Mouse (Mus musculus) 3134 (cell line): ENCODE data around the gene Mcfd2.
A peak's percentile ranks its signal among the peaks of the same experiment; 100 is the strongest.

Source experiments
- DNase-seq: peaks from one replicate; pipeline ENCODE4 v3.0.0-alpha.2; 2011; ENCODE audit warnings: low spot score; ENCODE audit not compliant: insufficient read length; ENCODE audit errors: extremely low read depth

Mcfd2 gene

DNA sequence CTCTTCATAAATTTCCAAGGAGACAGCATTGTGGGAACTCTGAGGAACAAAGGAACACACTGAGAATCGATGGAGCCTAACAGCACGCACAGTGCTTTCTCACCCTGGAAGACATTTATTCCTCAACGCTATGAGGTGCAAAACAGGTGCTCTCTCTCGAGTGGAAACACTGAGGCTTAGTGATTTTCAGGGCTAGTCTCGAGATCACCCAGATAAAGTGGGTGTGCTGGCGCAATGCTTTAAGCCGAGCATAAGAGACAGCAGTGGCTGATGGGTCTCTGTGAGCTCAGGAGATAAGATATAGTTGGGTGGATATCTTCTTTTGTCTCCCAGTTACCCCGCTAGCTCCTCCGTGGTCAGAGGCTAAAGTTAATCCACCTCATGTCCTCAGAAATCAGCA lies 19.6 kb downstream of the Mcfd2 start:
- no peak for DNase-seq

DNA sequence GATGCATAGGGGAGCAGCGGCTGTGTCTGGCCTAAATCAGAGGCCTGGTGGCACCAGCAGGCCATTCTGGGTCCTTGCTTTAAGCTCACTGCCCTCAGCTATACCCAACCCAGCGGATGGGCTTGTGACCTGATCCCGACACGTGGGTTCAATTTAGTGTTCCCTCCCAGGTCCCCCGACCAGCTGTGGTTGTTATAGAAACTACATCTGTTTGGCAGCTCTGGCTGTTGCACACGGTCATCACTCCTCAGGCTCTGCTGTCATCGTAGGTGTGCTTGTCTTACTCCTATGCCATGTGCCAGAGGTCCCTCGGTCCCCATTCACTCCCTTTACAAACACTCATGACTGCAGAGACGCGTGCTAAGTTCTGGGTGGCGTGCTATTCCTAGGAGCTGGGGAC lies 27.9 kb downstream of the Mcfd2 start:
- no peak for DNase-seq

DNA sequence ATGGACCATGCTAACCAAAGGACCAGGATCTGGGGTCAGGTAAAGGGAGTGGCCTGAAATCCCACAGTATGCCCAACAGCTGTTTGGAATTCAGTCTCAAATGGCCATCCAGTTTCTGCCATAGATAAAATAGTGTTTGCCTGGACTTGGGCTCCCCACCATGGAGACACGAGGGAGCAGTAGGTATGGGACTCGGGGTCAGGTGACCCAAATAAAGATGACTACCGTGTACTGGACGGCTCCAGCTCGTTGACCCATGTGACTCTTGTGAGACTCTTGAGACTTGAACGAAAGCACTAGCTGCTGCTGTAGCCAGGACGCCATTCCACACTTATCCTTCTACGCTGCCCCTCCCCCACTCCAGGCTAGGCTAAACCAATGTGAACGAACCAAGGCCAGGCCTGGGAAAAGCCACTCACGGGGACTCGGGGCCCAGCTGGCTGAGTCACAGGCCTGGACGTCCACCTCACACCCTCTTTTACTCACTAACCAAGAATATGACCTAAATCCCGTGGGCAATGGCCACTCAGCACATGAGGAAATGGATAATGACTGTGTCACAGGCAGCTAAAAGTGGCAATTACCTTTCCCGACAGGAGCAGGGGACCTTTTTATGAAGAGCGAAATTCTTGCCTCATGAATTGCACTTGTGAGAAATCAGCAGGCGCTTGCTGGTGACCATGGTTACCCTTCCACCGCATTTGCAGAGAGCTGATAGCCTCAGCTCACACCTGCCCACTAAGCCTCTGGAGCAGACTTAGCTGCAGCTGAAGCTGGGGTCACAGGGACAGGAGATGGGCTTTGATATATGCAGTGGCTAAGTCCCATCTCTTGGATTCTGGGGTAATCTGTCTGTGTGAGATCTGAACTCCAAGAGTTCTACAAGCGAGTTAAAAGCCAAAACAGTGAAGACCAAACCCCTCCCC lies 28.7 kb downstream of the Mcfd2 start:
- DNase-seq = peak; percentile 93

DNA sequence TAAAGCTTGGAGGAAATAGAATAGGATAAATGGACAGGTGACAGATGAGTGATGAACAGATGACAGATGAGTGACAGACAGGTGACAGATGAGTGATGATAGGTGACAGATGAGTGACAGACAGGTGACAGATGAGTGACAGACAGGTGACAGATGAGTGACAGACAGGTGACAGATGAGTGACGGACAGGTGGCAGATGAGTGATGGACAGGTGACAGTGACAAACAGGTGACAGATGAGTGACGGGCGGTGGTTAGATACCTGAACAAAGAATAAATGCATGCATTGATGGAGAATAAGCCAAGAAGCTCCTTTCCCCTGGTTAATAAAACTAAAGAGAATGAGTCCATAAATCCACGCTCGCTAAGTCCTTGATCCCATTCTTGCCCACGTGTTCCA lies 30.7 kb downstream of the Mcfd2 start:
- DNase-seq = no peak

DNA sequence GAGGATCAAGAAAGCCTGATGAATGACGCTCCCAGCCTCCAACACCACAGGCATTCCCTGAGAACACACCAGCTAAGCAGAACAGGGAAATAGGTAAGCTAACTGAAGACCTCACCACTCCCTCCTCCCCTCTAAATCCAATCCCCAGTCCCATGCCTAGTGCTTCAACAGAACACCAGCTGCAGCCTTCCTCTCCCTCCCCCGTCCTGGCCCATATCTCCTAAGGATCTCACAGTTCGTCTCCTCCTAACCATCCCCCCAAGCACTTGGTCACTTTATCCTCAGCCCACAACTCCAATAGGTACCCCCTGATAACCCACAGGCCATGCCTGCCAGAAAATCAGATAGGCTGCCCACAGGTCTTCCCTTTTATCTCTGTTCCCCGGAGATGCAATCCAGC lies 37.9 kb downstream of the Mcfd2 start:
- DNase-seq = no peak

DNA sequence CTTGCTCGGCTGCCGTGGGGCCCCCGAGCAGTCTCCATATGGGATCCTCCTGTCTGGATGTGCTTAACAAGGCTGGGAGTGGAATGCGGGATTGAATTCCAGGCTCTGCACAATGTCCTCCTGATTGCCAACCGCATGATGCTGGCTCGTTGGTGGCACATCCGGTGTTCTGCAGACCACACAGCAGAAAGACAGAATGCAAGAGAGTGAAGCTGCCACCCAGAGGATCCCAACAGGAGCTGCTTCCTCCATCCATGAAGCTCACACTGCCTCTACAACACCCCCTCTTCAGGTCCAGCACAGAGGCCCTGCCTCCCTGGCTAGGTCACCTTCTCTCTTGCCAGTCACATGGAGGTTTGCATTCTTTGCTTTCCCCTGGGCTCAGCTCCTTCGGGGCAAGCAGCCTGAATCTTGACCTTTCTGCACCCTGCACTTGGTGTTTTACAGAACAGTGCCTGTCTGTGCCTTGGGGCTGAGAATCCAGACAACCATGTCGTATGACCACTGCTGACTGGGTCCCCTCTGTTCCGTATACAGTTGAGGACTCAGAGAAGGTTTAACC lies 39.6 kb downstream of the Mcfd2 start:
- no peak for DNase-seq

DNA sequence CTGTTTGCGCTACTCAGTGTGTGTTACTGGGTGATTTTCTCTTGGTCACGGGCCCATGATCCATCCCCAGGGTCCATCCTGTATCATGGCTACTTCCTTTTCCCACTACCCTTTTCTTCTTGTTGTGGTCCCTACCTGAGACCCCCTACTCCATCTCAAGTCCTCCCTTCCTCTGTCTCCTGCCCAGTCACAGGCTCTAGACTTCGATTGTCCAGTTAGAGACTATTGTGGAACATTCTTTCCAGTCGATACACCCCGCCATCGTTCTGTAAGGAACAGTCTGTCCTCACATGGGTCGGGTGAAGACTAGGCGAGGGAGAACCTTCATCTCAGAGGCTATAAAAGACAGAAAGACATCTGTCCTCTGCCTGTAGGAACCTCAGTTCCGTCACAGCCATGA lies 40.4 kb downstream of the Mcfd2 start:
- no peak for DNase-seq

DNA sequence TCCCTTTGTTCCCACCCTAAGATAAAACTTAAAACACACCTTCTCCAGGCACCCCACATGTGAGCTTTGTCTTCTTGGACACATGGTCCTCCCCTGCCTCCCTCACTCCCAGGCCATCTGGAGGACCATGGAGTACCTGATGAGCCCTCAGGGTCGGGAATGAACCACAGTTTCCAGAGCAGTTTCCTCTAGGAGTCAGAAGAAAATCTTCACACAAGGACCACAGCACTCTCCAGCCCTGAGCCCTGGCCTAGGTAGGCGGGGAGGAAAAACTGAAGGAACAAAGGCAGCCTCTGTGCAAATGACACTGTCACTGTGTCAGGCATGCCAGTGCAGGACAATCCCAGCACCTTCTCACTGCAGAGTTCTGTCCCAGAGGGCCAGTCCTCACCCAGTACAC lies 41.3 kb downstream of the Mcfd2 start:
- no peak for DNase-seq

DNA sequence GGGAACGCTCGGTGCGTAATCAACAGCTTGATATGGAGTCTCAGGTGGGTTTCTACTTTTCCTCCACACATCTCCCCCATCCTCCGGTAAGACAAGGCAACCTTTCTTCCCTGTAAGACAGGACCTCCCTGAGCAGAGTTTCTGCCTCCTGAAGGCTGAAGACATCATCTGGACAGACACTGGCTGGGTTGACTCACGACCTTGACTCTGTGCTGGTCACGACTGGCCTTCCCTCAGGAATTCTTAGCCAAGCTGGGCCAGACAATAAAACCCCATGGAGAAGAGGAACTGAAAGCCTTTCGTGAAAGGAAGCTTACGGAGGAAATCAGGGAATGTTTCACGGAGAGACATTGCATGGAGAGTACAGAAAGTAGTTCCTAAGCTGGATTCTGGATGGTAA lies 46.3 kb downstream of the Mcfd2 start:
- DNase-seq = no peak

DNA sequence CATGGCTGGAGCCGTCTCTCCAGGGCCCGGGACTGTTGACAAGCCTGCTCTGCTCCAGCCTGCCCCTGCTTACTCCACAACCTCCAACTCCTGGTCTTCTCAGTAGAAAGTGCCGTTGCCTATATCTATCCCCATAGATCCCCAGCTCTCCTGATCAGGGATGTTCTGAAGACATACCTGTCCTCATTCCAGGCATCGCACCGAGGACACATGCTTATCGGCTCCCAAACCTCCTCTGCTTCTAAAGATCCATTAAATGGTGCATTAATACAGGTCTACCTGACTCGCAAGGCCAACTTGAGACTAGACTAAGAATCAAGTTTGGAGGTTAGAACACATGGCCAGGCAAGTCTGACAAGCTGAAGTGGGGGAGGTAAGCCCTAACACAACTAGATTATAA lies 51.2 kb downstream of the Mcfd2 start:
- DNase-seq = no peak

DNA sequence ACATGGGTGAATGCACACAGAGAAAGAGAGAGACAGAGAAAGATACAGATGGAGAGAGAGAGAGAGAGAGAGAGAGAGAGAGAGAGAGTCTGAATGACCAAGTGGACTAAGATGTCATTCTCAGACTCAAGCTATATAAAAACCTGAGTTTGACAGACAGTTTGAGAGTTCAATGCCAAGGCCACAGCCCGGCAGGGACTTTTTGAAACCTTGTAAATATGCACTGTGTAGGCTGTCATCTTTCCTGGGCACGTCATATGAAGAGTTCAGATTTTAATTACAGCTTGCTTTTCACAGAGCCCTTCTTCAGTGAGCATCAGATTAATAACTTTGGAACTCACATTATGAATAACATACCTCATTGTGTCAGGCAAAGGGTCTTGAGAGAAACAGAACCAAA lies 55.2 kb downstream of the Mcfd2 start:
- no peak for DNase-seq

DNA sequence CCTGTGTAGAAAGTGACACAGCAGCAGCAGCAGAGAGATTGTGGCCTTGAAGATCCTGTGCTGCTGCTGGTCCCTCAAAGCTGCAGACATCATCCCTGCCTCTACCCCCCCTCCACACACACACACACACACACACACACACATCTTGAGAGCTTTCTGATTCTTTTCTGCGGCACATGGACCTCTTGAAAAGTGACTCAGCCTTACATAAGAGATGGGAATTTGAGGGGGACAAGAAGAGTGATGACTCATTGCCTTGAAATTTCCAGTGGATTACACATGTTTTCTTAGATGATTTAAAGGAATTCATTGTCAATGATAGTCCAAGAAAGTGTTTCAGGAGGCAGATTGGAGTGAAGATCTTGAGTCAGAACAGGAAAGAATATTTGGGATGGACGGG lies 58.9 kb downstream of the Mcfd2 start:
- peak; percentile 86 for DNase-seq
